14 mouse cellular contexts compared by ENCODE assay signal in the genomic region with DNA sequence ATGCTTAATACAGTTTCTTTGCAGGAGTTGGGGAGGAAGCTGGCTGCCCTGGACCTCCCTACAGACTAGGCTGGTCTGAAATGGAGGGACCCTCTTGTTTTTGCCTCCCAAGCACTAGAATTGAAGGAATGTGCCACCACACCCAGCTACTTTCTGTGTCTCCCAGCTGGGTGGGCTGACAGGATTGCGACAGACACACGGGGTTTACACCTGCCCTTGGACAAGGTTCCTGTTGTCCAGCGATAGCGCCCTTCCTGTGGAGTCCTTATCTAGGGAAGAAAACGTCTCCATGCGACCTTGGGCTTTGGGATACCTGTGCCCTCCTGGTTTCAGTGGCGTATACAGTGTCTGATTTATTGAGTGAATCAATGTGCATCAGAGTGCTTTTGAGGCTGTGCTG. TPM values are rescaled to one million over a fixed set of nuclear protein-coding genes. Genes with fewer than 3 reads are reported as not detected.
"Had no signal": no experiment of that assay in that cellular context is flagged by ENCODE, and none has a peak within 500 bp of the region (broad histone marks: within the 10 kb centered on the region; RNA-seq: fewer than 3 reads in every experiment).

No protein-coding gene starts in this region.

- H3K4me2 ChIP-seq: limb, embryonic 12.5 days; midbrain, embryonic 12.5 days; stomach, embryonic 15.5 days had no signal

- H3K27ac ChIP-seq: layer of hippocampus, adult 2 months; limb, embryonic 12.5 days; liver, embryonic 14.5 days; midbrain, embryonic 12.5 days; stomach, embryonic 15.5 days had no signal

- H3K4me3 ChIP-seq: layer of hippocampus, adult 2 months; limb, embryonic 12.5 days; midbrain, embryonic 12.5 days; stomach, embryonic 15.5 days had no signal

- H3K9me3 ChIP-seq: limb, embryonic 12.5 days; midbrain, embryonic 12.5 days; stomach, embryonic 15.5 days had no signal

- DNase-seq: kidney, postnatal 10 days; kidney, postnatal 4 days; lung, adult 18-20 months; right cerebral cortex, postnatal 14 days; thymus, adult 2 months; thymus, postnatal 25 days had no signal

- H3K27me3 ChIP-seq: limb, embryonic 12.5 days; midbrain, embryonic 12.5 days; stomach, embryonic 15.5 days had no signal

- H3K9ac ChIP-seq: limb, embryonic 12.5 days; liver, embryonic 14.5 days; midbrain, embryonic 12.5 days; stomach, embryonic 15.5 days had no signal

RNA-seq across cellular contexts. Expression of gene Ppp1r36, which starts 37.2 kb away (rescaled TPM):
- total RNA-seq: megakaryocyte-erythroid progenitor cell, adult 5-6 weeks had no signal
- polyA plus RNA-seq: liver, adult 2 months; spleen, adult 2 months; thymus, adult 2 months had no signal
